Mouse (Mus musculus): ENCODE measurements at regions not wholly inside any gene's neighbourhood (a gene's known extent, or its start where the extent isn't known, plus 50 kb on each side); places are given as distances from the start of the nearest gene placed in this dataset.

GRCm38 (mm10) chr6:20290496-20290895, 924.8 kb upstream of the Kcnd2 start:
- ATAC-seq (ENCODE audit: low read depth): no peak
- peak; percentile 16 for DNase-seq (ENCODE audit: low spot score)
- no peak overlapping the region for H3K27ac ChIP-seq (replicated peaks; ENCODE audit: low read depth, low read length)
- no peak overlapping the region for H3K9ac ChIP-seq (ENCODE audit: low read depth, low read length)
- no peaks in the 10 kb centered on the region for H3K9me3 ChIP-seq (ENCODE audit: control insufficient read depth, low read length)
- H3K27me3 ChIP-seq (replicated peaks; ENCODE audit: control insufficient read depth, insufficient read depth, low read length): no peaks in the 10 kb centered on the region
- H3K4me3 ChIP-seq (ENCODE audit: low read depth, low read length): no peak overlapping the region
- H3K4me2 ChIP-seq (ENCODE audit: low read depth, low read length): no peak overlapping the region
- H3K36me3 ChIP-seq (ENCODE audit: control insufficient read depth, insufficient read depth, low read length): no peaks in the 10 kb centered on the region
- H3K4me1 ChIP-seq (ENCODE audit: control insufficient read depth, insufficient read depth, low read length): no peaks in the 10 kb centered on the region

Measured in embryonic facial prominence, embryonic 14.5 days (tissue).